In the genomic region with DNA sequence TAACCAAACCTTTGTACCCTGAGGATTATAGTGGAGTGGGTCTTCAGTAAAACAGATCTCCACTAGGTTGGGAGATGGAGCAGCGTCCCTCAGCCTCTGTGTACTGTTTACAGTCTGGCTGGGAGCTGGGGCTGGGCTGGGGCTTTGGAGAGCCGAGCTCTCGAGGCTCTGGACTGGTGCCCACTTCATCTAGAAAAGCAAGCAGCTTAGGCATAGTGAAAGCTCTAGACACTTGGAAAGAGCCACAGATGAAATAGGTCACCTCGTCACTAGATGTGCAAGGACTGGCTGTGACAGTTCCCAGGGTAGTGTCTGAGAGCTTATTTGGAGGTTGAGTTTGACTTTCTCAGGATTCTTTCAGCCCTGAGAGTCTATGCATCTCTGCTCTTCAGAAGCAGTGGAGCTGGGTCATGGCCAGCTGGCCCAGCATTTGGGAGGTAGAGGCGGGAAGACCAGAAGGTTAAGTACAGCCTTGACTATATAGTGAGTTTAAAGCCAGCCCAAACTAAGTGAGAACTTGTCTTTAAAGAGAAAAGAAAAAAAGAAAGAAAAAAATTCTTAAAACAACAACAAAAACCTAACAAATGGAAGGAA, we compare ENCODE assay signal across 8 mouse cellular contexts. TPM values are rescaled to one million over a fixed set of nuclear protein-coding genes. Genes with fewer than 3 reads are reported as not detected.
DNase-seq lines count a peak whose midpoint lies in the region; ATAC-seq and TF ChIP-seq lines count a peak whose summit lies in the region.

No protein-coding gene starts in this region.

- H3K27ac ChIP-seq in forebrain, embryonic 16.5 days (ENCODE audit: low read length): no peak overlapping the region
- H3K27ac ChIP-seq in forebrain, embryonic 15.5 days (replicated peaks): no peak overlapping the region
- H3K27ac ChIP-seq in midbrain, postnatal 0 days (ENCODE audit: low read depth, low read length): no peak overlapping the region; the same call in 1 of the 2 replicates
- no peak overlapping the region for H3K27ac ChIP-seq in midbrain, embryonic 11.5 days (ENCODE audit: low read depth, low read length)
- H3K27ac ChIP-seq in olfactory bulb, adult 2 months (ENCODE audit: insufficient read depth, low read depth, low read length): 0 out of 2 replicates have a peak overlapping the region, but pooled peaks have one; percentile 21

- H3K4me3 ChIP-seq in forebrain, embryonic 16.5 days (replicated peaks; ENCODE audit: low read length): no peak overlapping the region
- H3K4me3 ChIP-seq in forebrain, embryonic 15.5 days: no peak overlapping the region
- no peak overlapping the region for H3K4me3 ChIP-seq in midbrain, postnatal 0 days (ENCODE audit: low read depth, low read length)
- no peak overlapping the region for H3K4me3 ChIP-seq in midbrain, embryonic 11.5 days (ENCODE audit: low read depth, low read length)
- no peak overlapping the region for H3K4me3 ChIP-seq in olfactory bulb, adult 2 months (ENCODE audit: insufficient read depth, low read depth, low read length)

- TF ChIP-seq CTCF in midbrain, postnatal 0 days (IDR thresholded peaks at IDR 0.05): no peak
- no peak for TF ChIP-seq CTCF in olfactory bulb, adult 2 months (IDR thresholded peaks at IDR 0.05; ENCODE audit: insufficient read depth, low read depth, low read length)

- peak; percentile 67 for ATAC-seq in forebrain, embryonic 16.5 days
- no peak; the same call in 1 of the 2 replicates for ATAC-seq in forebrain, embryonic 15.5 days (replicated peaks)
- ATAC-seq in midbrain, postnatal 0 days (ENCODE audit: low FRiP score): 0 out of 2 replicates have a peak, but pooled peaks have one; percentile 47
- ATAC-seq in midbrain, embryonic 11.5 days (ENCODE audit: low FRiP score): no peak

- H3K9me3 ChIP-seq in forebrain, embryonic 16.5 days (ENCODE audit: control insufficient read depth, low read length): no peaks in the 10 kb centered on the region
- H3K9me3 ChIP-seq in forebrain, embryonic 15.5 days: no peaks in the 10 kb centered on the region
- H3K9me3 ChIP-seq in midbrain, postnatal 0 days (ENCODE audit: low read length): no peaks in the 10 kb centered on the region
- no peaks in the 10 kb centered on the region for H3K9me3 ChIP-seq in midbrain, embryonic 11.5 days (ENCODE audit: control insufficient read depth, low read length)

- H3K4me2 ChIP-seq in forebrain, embryonic 16.5 days (ENCODE audit: low read length): no peak overlapping the region
- no peak overlapping the region for H3K4me2 ChIP-seq in forebrain, embryonic 15.5 days (replicated peaks)
- no peak overlapping the region for H3K4me2 ChIP-seq in midbrain, postnatal 0 days (ENCODE audit: low read depth, low read length, poor library complexity, severe bottlenecking)
- no peak overlapping the region for H3K4me2 ChIP-seq in midbrain, embryonic 11.5 days

- TF ChIP-seq POLR2A in olfactory bulb, adult 2 months (IDR thresholded peaks at IDR 0.05; ENCODE audit: insufficient read depth, low read depth, low read length): no peak

- 43% methylated on average over 5 of the region's 5 CpGs for WGBS in forebrain, embryonic 16.5 days
- WGBS in forebrain, embryonic 15.5 days: 42% methylated on average over 5 of the region's 5 CpGs
- 67% methylated on average over 5 of the region's 5 CpGs for WGBS in midbrain, postnatal 0 days
- 87% methylated on average over 5 of the region's 5 CpGs for WGBS in midbrain, embryonic 11.5 days
- 30% methylated on average over 5 of the region's 5 CpGs for WGBS in olfactory bulb, adult 2 months

- H3K4me1 ChIP-seq in forebrain, embryonic 16.5 days (replicated peaks; ENCODE audit: control insufficient read depth, insufficient read depth, low read length): peaks cover 8% of the 10 kb centered on the region
- peaks cover 9% of the 10 kb centered on the region; the same call in 1 of the 2 replicates for H3K4me1 ChIP-seq in forebrain, embryonic 15.5 days
- H3K4me1 ChIP-seq in midbrain, postnatal 0 days (ENCODE audit: insufficient read depth, low read length): no peaks in the 10 kb centered on the region
- no peaks in the 10 kb centered on the region for H3K4me1 ChIP-seq in midbrain, embryonic 11.5 days (ENCODE audit: control insufficient read depth, insufficient read depth, low read length)
- H3K4me1 ChIP-seq in olfactory bulb, adult 2 months (ENCODE audit: control insufficient read depth, insufficient read depth, low read length): peaks cover 16% of the 10 kb centered on the region

- DNase-seq in midbrain, postnatal 0 days (ENCODE audit: low spot score): peak; percentile 56
- no peak for DNase-seq in midbrain, embryonic 11.5 days (ENCODE audit: low spot score, missing footprints)
- peak; percentile 65 for DNase-seq in heart, adult 8-10 months (ENCODE audit: low spot score)
- no peak for DNase-seq in embryo, embryonic 11 days
- DNase-seq in spleen, postnatal 14 days (ENCODE audit: low spot score in 2 of 2): no peak

- H3K9ac ChIP-seq in forebrain, embryonic 16.5 days (replicated peaks; ENCODE audit: low read depth, low read length): no peak overlapping the region
- H3K9ac ChIP-seq in forebrain, embryonic 15.5 days (replicated peaks): no peak overlapping the region
- H3K9ac ChIP-seq in midbrain, postnatal 0 days (replicated peaks; ENCODE audit: low read length, poor library complexity, severe bottlenecking): no peak overlapping the region
- H3K9ac ChIP-seq in midbrain, embryonic 11.5 days (ENCODE audit: low read length): no peak overlapping the region

- no peaks in the 10 kb centered on the region for H3K27me3 ChIP-seq in forebrain, embryonic 16.5 days (replicated peaks; ENCODE audit: control insufficient read depth, insufficient read depth, low read length)
- no peaks in the 10 kb centered on the region for H3K27me3 ChIP-seq in forebrain, embryonic 15.5 days
- no peaks in the 10 kb centered on the region for H3K27me3 ChIP-seq in midbrain, postnatal 0 days (ENCODE audit: insufficient read depth, low read length)
- H3K27me3 ChIP-seq in midbrain, embryonic 11.5 days (ENCODE audit: control insufficient read depth, insufficient read depth, low read length): no peaks in the 10 kb centered on the region

- peaks cover 2% of the 10 kb centered on the region for H3K36me3 ChIP-seq in forebrain, embryonic 16.5 days (ENCODE audit: control insufficient read depth, insufficient read depth)
- H3K36me3 ChIP-seq in forebrain, embryonic 15.5 days: peaks cover 11% of the 10 kb centered on the region
- peaks cover 6% of the 10 kb centered on the region; the same call in 1 of the 2 replicates for H3K36me3 ChIP-seq in midbrain, postnatal 0 days (ENCODE audit: insufficient read depth, low read length)
- no peaks in the 10 kb centered on the region for H3K36me3 ChIP-seq in midbrain, embryonic 11.5 days (ENCODE audit: control insufficient read depth, insufficient read depth, low read length)

RNA-seq across cellular contexts. Expression of a gene that starts 35.7 kb away (rescaled TPM):
- polyA plus RNA-seq in forebrain, embryonic 16.5 days (2015; fragmentation: Nextera tagmentation; extraction: Ambion mirVana): 233 and 249 TPM in 2 replicates
- polyA plus RNA-seq in forebrain, embryonic 15.5 days (2015; fragmentation: Nextera tagmentation; extraction: Ambion mirVana): 230 and 242 TPM in 2 replicates
- 94.0 and 96.9 TPM in 2 replicates for total RNA-seq in midbrain, postnatal 0 days (2014; rRNA removed)
- 188 and 192 TPM in 2 replicates for polyA plus RNA-seq in midbrain, postnatal 0 days (2015; fragmentation: Nextera tagmentation; extraction: Ambion mirVana)
- 353 and 371 TPM in 2 replicates for polyA plus RNA-seq in midbrain, embryonic 11.5 days (2014; fragmentation: Nextera tagmentation; extraction: Ambion mirVana)
- 100 to 1,000 TPM; 151 to 245 (median 188) TPM for total RNA-seq in heart, adult 8-10 months (2022)
- polyA plus RNA-seq in olfactory bulb, adult 2 months (2012; ENCODE audit: insufficient read depth, insufficient read length, low replicate concordance, missing spikeins): not detected in 2 replicates

RNA-seq across cellular contexts. Expression of a gene that starts 49.0 kb away (rescaled TPM):
- 30.1 and 32.0 TPM in 2 replicates for polyA plus RNA-seq in forebrain, embryonic 16.5 days (2015; fragmentation: Nextera tagmentation; extraction: Ambion mirVana)
- 28.9 and 29.8 TPM in 2 replicates for polyA plus RNA-seq in forebrain, embryonic 15.5 days (2015; fragmentation: Nextera tagmentation; extraction: Ambion mirVana)
- total RNA-seq in midbrain, postnatal 0 days (2014; rRNA removed): 32.3 and 36.0 TPM in 2 replicates
- 18.2 and 18.9 TPM in 2 replicates for polyA plus RNA-seq in midbrain, postnatal 0 days (2015; fragmentation: Nextera tagmentation; extraction: Ambion mirVana)
- 17.6 and 18.9 TPM in 2 replicates for polyA plus RNA-seq in midbrain, embryonic 11.5 days (2014; fragmentation: Nextera tagmentation; extraction: Ambion mirVana)
- 10 to 100 TPM; 20.6 to 41.9 (median 32.7) TPM for total RNA-seq in heart, adult 8-10 months (2022)
- not detected in 2 replicates for polyA plus RNA-seq in olfactory bulb, adult 2 months (2012; ENCODE audit: insufficient read depth, insufficient read length, low replicate concordance, missing spikeins)

Comparison
In these comparisons a context has a peak if more than half of its experiments do, and no peak if none do; other contexts are left out.
1. ATAC-seq: peak in forebrain, embryonic 16.5 days (single experiment) and midbrain, postnatal 0 days (single experiment); none in forebrain, embryonic 15.5 days (single experiment) and midbrain, embryonic 11.5 days (single experiment).
2. DNase-seq: peak in midbrain, postnatal 0 days (single experiment) and heart, adult 8-10 months (single experiment); none in midbrain, embryonic 11.5 days (single experiment), embryo, embryonic 11 days (single experiment) and spleen, postnatal 14 days (0 of 2).
3. RNA of a gene that starts 49.0 kb away (polyA plus RNA-seq): 30.1 to 32.0 TPM in forebrain, embryonic 16.5 days, 28.9 to 29.8 TPM in forebrain, embryonic 15.5 days, 17.6 to 18.9 TPM in midbrain, embryonic 11.5 days and 18.2 to 18.9 TPM in midbrain, postnatal 0 days; not detected in olfactory bulb, adult 2 months; every median in the first group is over 10 times any median in the second.